Mouse (Mus musculus): ENCODE measurements around the gene Dync2li1. TPM values are rescaled to one million over a fixed set of nuclear protein-coding genes. Genes with fewer than 3 reads are reported as not detected.

Dync2li1 gene
- total and polyA plus RNA-seq, 3 experiments: 0.08 TPM; not detected in 2

- Histone ChIP-seq H3K4me3 (ENCODE audit: control insufficient read depth in 1 of 2, insufficient read depth in 1 of 2, low read depth in 2 of 2, low read length in 2 of 2) (no peak overlapping the region), H3K79me2 (ENCODE audit: control insufficient read depth, insufficient read depth, low read length, poor library complexity) (no peaks in the 10 kb centered on the region), H3K27ac (ENCODE audit: control insufficient read depth, low read depth, low read length) (no peak overlapping the region), H3K27me3 (ENCODE audit: control insufficient read depth in 1 of 2, insufficient read depth in 2 of 2, low read length in 2 of 2) (peaks cover 0 to 6% of the 10 kb centered on the region in 2 experiments; a peak in 3 of 4 replicates), H3K36me3 (ENCODE audit: control insufficient read depth in 1 of 2, insufficient read depth in 2 of 2, low read length in 2 of 2) (no peaks in the 10 kb centered on the region), H3K9ac (ENCODE audit: control insufficient read depth, low read depth, low read length, poor library complexity, severe bottlenecking) (no peak overlapping the region), H3K4me1 (ENCODE audit: control insufficient read depth in 1 of 2, insufficient read depth in 2 of 2, low read length in 2 of 2) (no peaks in the 10 kb centered on the region), H3K9me3 (replicated peaks; ENCODE audit: insufficient read depth, low read length) (no peaks in the 10 kb centered on the region)
- TF ChIP-seq ETS1 (IDR thresholded peaks at IDR 0.05; ENCODE audit: low read depth, low read length) (no peak), ELF1 (IDR thresholded peaks at IDR 0.05; ENCODE audit: low read depth, low read length) (no peak), TCF12 (IDR thresholded peaks at IDR 0.05; ENCODE audit: low read depth, low read length) (no peak), JUND (IDR thresholded peaks at IDR 0.05; ENCODE audit: low read depth, low read length) (no peak), SMC3 (IDR thresholded peaks at IDR 0.05; ENCODE audit: low read depth, low read length) (no peak), BHLHE40 (IDR thresholded peaks at IDR 0.05; ENCODE audit: borderline replicate concordance, low read depth, low read length) (no peak), CTCF (IDR thresholded peaks at IDR 0.05 in 2 of 3, conservative IDR thresholded peaks at IDR 0.05 in 1 of 3; ENCODE audit: control insufficient read depth in 1 of 3, insufficient read depth in 1 of 3, low read depth in 2 of 3, low read length in 3 of 3, poor library complexity in 1 of 3, severe bottlenecking in 1 of 3) (no peak), MEF2A (IDR thresholded peaks at IDR 0.05; ENCODE audit: extremely low read depth, insufficient replicate concordance, low read depth, low read length, poor library complexity, severe bottlenecking) (no peak), SIN3A (IDR thresholded peaks at IDR 0.05; ENCODE audit: low read length) (no peak), POLR2A (IDR thresholded peaks at IDR 0.05; ENCODE audit: control insufficient read depth in 1 of 2, insufficient read depth in 1 of 2, low read depth in 1 of 2, low read length in 2 of 2, poor library complexity in 1 of 2) (no peak), RCOR1 (IDR thresholded peaks at IDR 0.05; ENCODE audit: low read depth, low read length) (no peak), NRF1 (IDR thresholded peaks at IDR 0.05; ENCODE audit: insufficient read depth, low read depth, low read length, poor library complexity, severe bottlenecking) (no peak), CHD1 (IDR thresholded peaks at IDR 0.05; ENCODE audit: low read depth, low read length) (no peak), MAZ (IDR thresholded peaks at IDR 0.05; ENCODE audit: low read depth, low read length) (no peak), POLR2AphosphoS5 (IDR thresholded peaks at IDR 0.05; ENCODE audit: borderline replicate concordance, low read depth, low read length) (no peak)
- DNase-seq (ENCODE audit: low read depth, low spot score): no peak
Observed at GRCm38 (mm10) chr17:84590065-84590464, 36.2 kb upstream of the Dync2li1 start.

DNA sequence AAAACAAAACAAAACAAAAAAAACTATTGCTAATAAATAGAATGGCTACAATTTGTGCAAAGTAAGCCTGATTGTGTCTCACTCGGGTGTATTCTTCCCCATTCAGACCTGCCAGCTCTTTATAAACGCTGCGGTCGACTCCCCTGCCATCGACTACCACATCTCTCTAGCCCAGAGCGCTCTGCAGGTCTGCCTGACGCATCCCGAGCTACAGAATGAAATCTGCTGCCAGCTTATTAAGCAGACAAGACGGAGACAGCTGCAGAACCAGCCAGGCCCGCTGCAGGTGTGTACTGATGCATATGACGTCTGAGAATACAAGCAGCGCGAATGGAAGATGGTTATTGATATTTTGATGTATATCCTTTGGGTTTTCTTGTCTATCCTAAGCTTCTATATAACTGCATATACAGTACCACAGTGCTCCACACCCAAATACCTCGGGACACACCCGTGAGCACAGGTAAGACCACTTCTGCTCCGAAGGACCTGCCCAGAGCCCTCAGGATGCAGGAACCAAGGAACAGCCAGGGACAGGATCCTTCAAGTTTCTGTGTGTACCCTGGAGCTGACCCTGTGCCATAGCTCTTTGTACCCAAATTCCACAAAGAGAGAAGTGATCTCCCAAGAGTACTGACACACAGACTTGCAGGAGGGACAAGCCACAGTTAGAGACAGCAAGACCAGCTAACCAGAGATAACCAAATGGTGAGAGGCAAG, 34.7 kb upstream of the Dync2li1 start:
- Histone ChIP-seq H3K9ac (ENCODE audit: control insufficient read depth, low read depth, low read length, poor library complexity, severe bottlenecking) (no peak overlapping the region), H3K4me3 (ENCODE audit: control insufficient read depth in 1 of 2, insufficient read depth in 1 of 2, low read depth in 2 of 2, low read length in 2 of 2) (no peak overlapping the region), H3K27ac (ENCODE audit: control insufficient read depth, low read depth, low read length) (no peak overlapping the region), H3K4me1 (ENCODE audit: control insufficient read depth in 1 of 2, insufficient read depth in 2 of 2, low read length in 2 of 2) (no peaks in the 10 kb centered on the region), H3K79me2 (ENCODE audit: control insufficient read depth, insufficient read depth, low read length, poor library complexity) (no peaks in the 10 kb centered on the region), H3K36me3 (ENCODE audit: control insufficient read depth in 1 of 2, insufficient read depth in 2 of 2, low read length in 2 of 2) (no peaks in the 10 kb centered on the region), H3K9me3 (replicated peaks; ENCODE audit: insufficient read depth, low read length) (no peaks in the 10 kb centered on the region), H3K27me3 (ENCODE audit: control insufficient read depth in 1 of 2, insufficient read depth in 2 of 2, low read length in 2 of 2) (peaks cover 0 to 4% of the 10 kb centered on the region in 2 experiments; a peak in 2 of 4 replicates)
- no peak for DNase-seq (ENCODE audit: low read depth, low spot score)
- TF ChIP-seq TCF12 (IDR thresholded peaks at IDR 0.05; ENCODE audit: low read depth, low read length) (no peak), POLR2A (IDR thresholded peaks at IDR 0.05; ENCODE audit: control insufficient read depth in 1 of 2, insufficient read depth in 1 of 2, low read depth in 1 of 2, low read length in 2 of 2, poor library complexity in 1 of 2) (no peak), CTCF (IDR thresholded peaks at IDR 0.05 in 2 of 3, conservative IDR thresholded peaks at IDR 0.05 in 1 of 3; ENCODE audit: control insufficient read depth in 1 of 3, insufficient read depth in 1 of 3, low read depth in 2 of 3, low read length in 3 of 3, poor library complexity in 1 of 3, severe bottlenecking in 1 of 3) (no peak), USF1 (IDR thresholded peaks at IDR 0.05; ENCODE audit: low read depth, low read length) (no peak), ZKSCAN1 (IDR thresholded peaks at IDR 0.05; ENCODE audit: low read depth, low read length) (no peak), JUND (IDR thresholded peaks at IDR 0.05; ENCODE audit: low read depth, low read length) (no peak), MAX (IDR thresholded peaks at IDR 0.05; ENCODE audit: low read length) (no peak), MYC (IDR thresholded peaks at IDR 0.05; ENCODE audit: low read depth, low read length) (no peak), E2F4 (IDR thresholded peaks at IDR 0.05; ENCODE audit: borderline replicate concordance, low read depth, low read length) (no peak), TAL1 (IDR thresholded peaks at IDR 0.05; ENCODE audit: low read length) (no peak), ZC3H11A (IDR thresholded peaks at IDR 0.05; ENCODE audit: low read depth, low read length) (no peak)

Data from MEL (cell line).